ENCODE assay signal across 10 mouse cellular contexts in the genomic region with DNA sequence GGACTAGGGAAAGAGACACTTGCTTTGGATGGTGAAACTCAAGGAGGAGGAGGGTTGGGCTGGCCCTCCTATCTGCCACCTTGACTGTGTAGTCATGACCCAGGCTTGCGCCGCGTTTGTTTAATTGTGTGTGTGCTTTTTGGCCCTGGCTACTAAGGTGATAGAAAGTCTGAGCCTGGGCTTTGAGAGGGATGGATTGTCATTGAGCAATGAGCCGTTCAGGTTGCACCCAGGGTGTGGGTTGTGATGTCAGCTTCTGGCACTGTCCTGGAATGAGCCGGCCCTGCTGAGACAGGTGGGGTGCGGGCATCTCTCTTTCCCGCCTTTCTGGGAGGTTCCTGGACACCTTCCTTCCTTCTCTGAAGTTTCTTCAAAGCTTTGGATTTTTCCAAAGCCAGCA. TPM values are rescaled to one million over a fixed set of nuclear protein-coding genes. Genes with fewer than 3 reads are reported as not detected.
DNase-seq lines count a peak whose midpoint lies in the region; TF ChIP-seq lines count a peak whose summit lies in the region.
"Had no signal": no experiment of that assay in that cellular context is flagged by ENCODE, and none has a peak within 500 bp of the region (broad histone marks: within the 10 kb centered on the region; RNA-seq: fewer than 3 reads in every experiment).

No protein-coding gene starts in this region.

- no peak overlapping the region for H3K9ac ChIP-seq in heart, adult 2 months (ENCODE audit: low read depth, low read length)

- TF ChIP-seq EP300 in heart, adult 2 months (IDR thresholded peaks at IDR 0.05; ENCODE audit: insufficient read depth, low read depth, low read length) = no peak

- H3K4me3 ChIP-seq in heart, adult 2 months = peak overlapping the region; percentile 92
- H3K4me3 ChIP-seq in hindbrain, embryonic 10.5 days = peak overlapping the region; percentile 91
- H3K4me3 ChIP-seq in midbrain, embryonic 10.5 days = peak overlapping the region; percentile 69

- no peaks in the 10 kb centered on the region for H3K36me3 ChIP-seq in heart, adult 2 months (ENCODE audit: control insufficient read depth, insufficient read depth, low read length)
- no peaks in the 10 kb centered on the region for H3K36me3 ChIP-seq in hindbrain, embryonic 10.5 days
- no peaks in the 10 kb centered on the region for H3K36me3 ChIP-seq in midbrain, embryonic 10.5 days

- peaks cover 32% of the 10 kb centered on the region for H3K4me1 ChIP-seq in heart, adult 2 months (ENCODE audit: control insufficient read depth, insufficient read depth, low read length)
- H3K4me1 ChIP-seq in hindbrain, embryonic 10.5 days (replicated peaks) = peaks cover 83% of the 10 kb centered on the region
- peaks cover 78% of the 10 kb centered on the region for H3K4me1 ChIP-seq in midbrain, embryonic 10.5 days

- H3K9me3 ChIP-seq in hindbrain, embryonic 10.5 days = no peaks in the 10 kb centered on the region
- H3K9me3 ChIP-seq in midbrain, embryonic 10.5 days (replicated peaks) = no peaks in the 10 kb centered on the region

- H3K27ac ChIP-seq in heart, adult 2 months = no peak overlapping the region
- no peak overlapping the region for H3K27ac ChIP-seq in hindbrain, embryonic 10.5 days
- no peak overlapping the region for H3K27ac ChIP-seq in midbrain, embryonic 10.5 days (replicated peaks)

- intact Hi-C loops in heart, adult 2 months (cut with DNase I) = no loop called here
- intact Hi-C loops in left cerebral cortex, postnatal 4 days (cut with DNase I) = no loop called here

- H3K79me2 ChIP-seq in heart, adult 2 months (replicated peaks; ENCODE audit: control insufficient read depth, insufficient read depth, low read length) = peaks cover 9% of the 10 kb centered on the region

- TF ChIP-seq CTCF in heart, adult 2 months (IDR thresholded peaks at IDR 0.05) = no peak

- WGBS in heart, adult 2 months = 47% methylated on average over 7 of the region's 7 CpGs
- 86% methylated on average over 7 of the region's 7 CpGs for WGBS in hindbrain, embryonic 10.5 days
- 86% methylated on average over 7 of the region's 7 CpGs for WGBS in midbrain, embryonic 10.5 days

- no peaks in the 10 kb centered on the region for H3K27me3 ChIP-seq in heart, adult 2 months (ENCODE audit: control insufficient read depth, insufficient read depth, low read length)
- H3K27me3 ChIP-seq in hindbrain, embryonic 10.5 days (ENCODE audit: insufficient read depth, poor library complexity, severe bottlenecking) = peaks cover 37% of the 10 kb centered on the region
- H3K27me3 ChIP-seq in midbrain, embryonic 10.5 days (ENCODE audit: low read depth, poor library complexity, severe bottlenecking) = peaks cover 38% of the 10 kb centered on the region

- TF ChIP-seq POLR2A in heart, adult 2 months (IDR thresholded peaks at IDR 0.05; ENCODE audit: insufficient read depth, low read depth, low read length) = no peak

- DNase-seq in heart, adult 2 months = no peak
- DNase-seq in heart, adult 9 months (ENCODE audit: low spot score in 2 of 2) = no peak
- peak; percentile 54 for DNase-seq in cerebellum, adult 8-10 months
- DNase-seq in hindbrain, embryonic 10.5 days (ENCODE audit: low spot score) = no peak
- DNase-seq in midbrain, embryonic 10.5 days (ENCODE audit: low spot score) = no peak
- no peak for DNase-seq in left cerebral cortex, postnatal 4 days
- DNase-seq in spleen, postnatal 4 days (ENCODE audit: low spot score in 2 of 2) = no peak
- no peak for DNase-seq in adrenal gland, adult (ENCODE audit: inconsistent age in 2 of 2, low spot score in 1 of 2)
- DNase-seq: layer of hippocampus, postnatal 36 days; right cerebral cortex, postnatal 14 days had no signal

RNA-seq across cellular contexts. Expression of a gene that starts 26.0 kb away (rescaled TPM):
- total RNA-seq in heart, adult 2 months (2021) = not detected
- polyA plus RNA-seq in heart, adult 2 months (2012; rRNA removed) = 0.06 TPM in 1 of 2 replicates, not detected in the other
- polyA plus RNA-seq in hindbrain, embryonic 10.5 days (2016; fragmentation: Nextera tagmentation; extraction: Ambion mirVana) = not detected in 2 replicates
- polyA plus RNA-seq in midbrain, embryonic 10.5 days (2016; fragmentation: Nextera tagmentation; extraction: Ambion mirVana) = not detected in 2 replicates
- under 1 TPM in 1 of 2 experiments, not detected in 1; 0.12 TPM for total RNA-seq in left cerebral cortex, postnatal 4 days (2021)
- total RNA-seq: layer of hippocampus, postnatal 36 days had no signal

RNA-seq across cellular contexts. Expression of a gene that starts 45.7 kb away (rescaled TPM):
- total RNA-seq in heart, adult 2 months (2021) = 10 to 100 TPM; 79.7 to 96.7 TPM
- polyA plus RNA-seq in heart, adult 2 months (2012; rRNA removed) = 120 and 149 TPM in 2 replicates
- polyA plus RNA-seq in hindbrain, embryonic 10.5 days (2016; fragmentation: Nextera tagmentation; extraction: Ambion mirVana) = 22.5 and 26.3 TPM in 2 replicates
- 21.3 and 24.2 TPM in 2 replicates for polyA plus RNA-seq in midbrain, embryonic 10.5 days (2016; fragmentation: Nextera tagmentation; extraction: Ambion mirVana)
- total RNA-seq in left cerebral cortex, postnatal 4 days (2021) = 10 to 100 TPM; 23.6 to 25.0 TPM

RNA-seq across cellular contexts. Expression of a gene that starts 46.7 kb away (rescaled TPM):
- 1 to 10 TPM; 4.9 to 5.0 TPM for total RNA-seq in heart, adult 2 months (2021)
- 3.1 and 4.5 TPM in 2 replicates for polyA plus RNA-seq in heart, adult 2 months (2012; rRNA removed)
- 3.6 and 4.6 TPM in 2 replicates for polyA plus RNA-seq in hindbrain, embryonic 10.5 days (2016; fragmentation: Nextera tagmentation; extraction: Ambion mirVana)
- 3.3 and 3.5 TPM in 2 replicates for polyA plus RNA-seq in midbrain, embryonic 10.5 days (2016; fragmentation: Nextera tagmentation; extraction: Ambion mirVana)
- 10 to 100 TPM; 24.2 to 26.3 TPM for total RNA-seq in left cerebral cortex, postnatal 4 days (2021)
